Comparison of ENCODE assay signal across 26 mouse cellular contexts in the genomic region with DNA sequence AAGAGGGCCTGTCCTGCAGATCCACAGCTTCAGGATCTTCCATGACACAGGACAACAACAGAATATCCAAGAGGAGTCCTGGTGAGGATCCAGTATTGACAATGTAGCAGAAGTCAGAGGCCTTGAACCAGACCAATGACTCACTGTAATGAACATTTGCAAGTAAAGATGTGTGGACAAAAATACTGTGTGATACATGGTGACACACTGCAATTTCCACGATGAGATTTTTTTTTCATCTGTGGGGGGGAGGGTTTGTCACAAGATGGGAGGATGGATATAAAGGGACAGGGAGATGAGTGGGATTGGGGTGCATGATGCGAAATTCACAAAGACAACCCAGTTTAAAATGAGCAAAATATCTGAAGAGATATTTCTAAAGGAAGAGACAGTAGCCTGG.
"Had no signal": no experiment of that assay in that cellular context is flagged by ENCODE, and none has a peak within 500 bp of the region (broad histone marks: within the 10 kb centered on the region; RNA-seq: fewer than 3 reads in every experiment).

No protein-coding gene starts in this region.

- H3K36me3 ChIP-seq: embryonic facial prominence, embryonic 10.5 days; embryonic facial prominence, embryonic 12.5 days; embryonic facial prominence, embryonic 13.5 days; embryonic facial prominence, embryonic 15.5 days; forebrain, embryonic 10.5 days; forebrain, embryonic 12.5 days; forebrain, embryonic 15.5 days; heart, embryonic 10.5 days had no signal

- ATAC-seq: forebrain, embryonic 13.5 days; forebrain, embryonic 14.5 days; forebrain, embryonic 15.5 days; forebrain, embryonic 16.5 days; forebrain, postnatal 0 days had no signal

- H3K4me3 ChIP-seq: embryonic facial prominence, embryonic 10.5 days; embryonic facial prominence, embryonic 12.5 days; embryonic facial prominence, embryonic 13.5 days; embryonic facial prominence, embryonic 15.5 days; erythroblast, embryonic 14.5 days; forebrain, embryonic 10.5 days; forebrain, embryonic 12.5 days; forebrain, embryonic 13.5 days; forebrain, embryonic 15.5 days; gastrocnemius, adult 2 months; heart, adult 2 months; heart, embryonic 10.5 days had no signal

- DNase-seq: cerebellum, postnatal 10 days; cerebellum, postnatal 14 days; cerebellum, postnatal 25 days; cerebellum, postnatal 36 days; embryo, embryonic 11 days; forebrain, postnatal 0 days; gastrocnemius, adult 2 months; gastrocnemius, postnatal 10 days; gastrocnemius, postnatal 14 days; gastrocnemius, postnatal 25 days; gastrocnemius, postnatal 36 days; heart, adult 11 months; heart, adult 18-20 months; heart, adult 2 months had no signal

- H3K9me3 ChIP-seq: embryonic facial prominence, embryonic 15.5 days; forebrain, embryonic 13.5 days; forebrain, embryonic 15.5 days; heart, embryonic 10.5 days had no signal

- H3K27me3 ChIP-seq: embryonic facial prominence, embryonic 15.5 days; forebrain, embryonic 13.5 days; forebrain, embryonic 15.5 days had no signal

- H3K27ac ChIP-seq: embryonic facial prominence, embryonic 10.5 days; embryonic facial prominence, embryonic 12.5 days; embryonic facial prominence, embryonic 13.5 days; embryonic facial prominence, embryonic 15.5 days; forebrain, embryonic 10.5 days; forebrain, embryonic 12.5 days; forebrain, embryonic 13.5 days; forebrain, embryonic 15.5 days; gastrocnemius, adult 2 months; heart, adult 2 months; heart, embryonic 10.5 days had no signal
